Mouse (Mus musculus) MEL (cell line): ENCODE measurements around the gene Irgm1. TPM values are rescaled to one million over a fixed set of nuclear protein-coding genes. Genes with fewer than 3 reads are reported as not detected.

Experiments used
- DNase-seq: peaks from one replicate; pipeline ENCODE4 v3.0.0; 2011; ENCODE audit warnings: low read depth, low spot score
- H3K27ac ChIP-seq: 2 replicates; pipeline ENCODE4 v1.5.1; 2012; ENCODE audit warnings: low read depth, mild to moderate bottlenecking, control low read depth, low read length, moderate library complexity; ENCODE audit not compliant: control insufficient read depth
- H3K27me3 ChIP-seq, 2 experiments: fragments of 150-350 bp in 1 of 2; sonication (generic) in 1 of 2; 2 replicates each; pipeline ENCODE4 v1.6.1; 2012; ENCODE audit warnings: low read length in 2 of 2, mild to moderate bottlenecking in 2 of 2, improper control_type of control experiment in 1 of 2, moderate library complexity in 1 of 2; ENCODE audit not compliant: insufficient read depth in 2 of 2, control insufficient read depth in 1 of 2
- H3K36me3 ChIP-seq, 2 experiments: 2 replicates each; pipeline ENCODE4 v1.6.1; 2012 to 2014; ENCODE audit warnings: low read length in 2 of 2, improper control_type of control experiment in 1 of 2, inconsistent platforms in 1 of 2, mild to moderate bottlenecking in 1 of 2; ENCODE audit not compliant: insufficient read depth in 2 of 2, control insufficient read depth in 1 of 2
- H3K4me1 ChIP-seq, 2 experiments: fragments of 150-350 bp in 1 of 2; sonication (generic) in 1 of 2; 2 replicates each; pipeline ENCODE4 v1.6.1; 2012; ENCODE audit warnings: low read length in 2 of 2, improper control_type of control experiment in 1 of 2, mild to moderate bottlenecking in 1 of 2; ENCODE audit not compliant: insufficient read depth in 2 of 2, control insufficient read depth in 1 of 2
- H3K4me3 ChIP-seq, 2 experiments: fragments of 150-350 bp in 1 of 2; sonication (generic) in 1 of 2; 2 replicates each; pipeline ENCODE4 v1.5.1; 2012; ENCODE audit warnings: low read depth in 2 of 2, low read length in 2 of 2, mild to moderate bottlenecking in 2 of 2, moderate library complexity in 2 of 2, control low read depth in 1 of 2, improper control_type of control experiment in 1 of 2; ENCODE audit not compliant: control insufficient read depth in 1 of 2, insufficient read depth in 1 of 2
- H3K79me2 ChIP-seq: 2 replicates; pipeline ENCODE4 v1.6.1; 2012; ENCODE audit warnings: mild to moderate bottlenecking, low read length, moderate library complexity; ENCODE audit not compliant: control insufficient read depth, poor library complexity, insufficient read depth
- H3K9ac ChIP-seq: 2 replicates; pipeline ENCODE4 v1.6.1; 2012; ENCODE audit warnings: low read depth, mild to moderate bottlenecking, control low read depth, low read length, moderate library complexity; ENCODE audit not compliant: control insufficient read depth, poor library complexity, severe bottlenecking
- H3K9me3 ChIP-seq: fragments of 150-350 bp; sonication (generic); replicated peaks from 2 replicates; pipeline ENCODE4 v1.6.1; 2012; ENCODE audit warnings: mild to moderate bottlenecking, low read length, improper control_type of control experiment, moderate library complexity; ENCODE audit not compliant: insufficient read depth
- CHD1 ChIP-seq: IDR thresholded peaks from 2 replicates; pipeline ENCODE4 v1.6.1; 2012; ENCODE audit warnings: low read depth, mild to moderate bottlenecking, inconsistent platforms, low read length, improper control_type of control experiment
- CHD2 ChIP-seq: IDR thresholded peaks from 2 replicates; pipeline ENCODE4 v1.6.1; 2011; ENCODE audit warnings: low read length, improper control_type of control experiment
- CTCF ChIP-seq, 3 experiments: IDR thresholded peaks in 2 of 3; conservative IDR thresholded peaks in 1 of 3; 2 replicates each; pipeline ENCODE4 v1.5.1; 2011 to 2012; ENCODE audit warnings: low read length in 3 of 3, low read depth in 2 of 3, mild to moderate bottlenecking in 2 of 3, improper control_type of control experiment in 1 of 3, inconsistent platforms in 1 of 3, mixed read lengths in 1 of 3, moderate library complexity in 1 of 3; ENCODE audit not compliant: control insufficient read depth in 1 of 3, insufficient read depth in 1 of 3, poor library complexity in 1 of 3, severe bottlenecking in 1 of 3
- E2F4 ChIP-seq: IDR thresholded peaks from 2 replicates; pipeline ENCODE4 v1.6.1; 2011; ENCODE audit warnings: low read depth, low read length, improper control_type of control experiment, borderline replicate concordance
- ELF1 ChIP-seq: IDR thresholded peaks from 2 replicates; pipeline ENCODE4 v1.6.1; 2014; ENCODE audit warnings: low read depth, mild to moderate bottlenecking, inconsistent platforms, low read length, improper control_type of control experiment, moderate library complexity
- EP300 ChIP-seq, 2 experiments: IDR thresholded peaks; 2 replicates each; pipeline ENCODE4 v1.6.1; 2011; ENCODE audit warnings: improper control_type of control experiment in 2 of 2, low read length in 2 of 2, low read depth in 1 of 2, mild to moderate bottlenecking in 1 of 2
- ETS1 ChIP-seq: IDR thresholded peaks from 2 replicates; pipeline ENCODE4 v1.6.1; 2012; ENCODE audit warnings: low read depth, mild to moderate bottlenecking, inconsistent platforms, low read length, improper control_type of control experiment, moderate library complexity
- GABPA ChIP-seq: IDR thresholded peaks from 2 replicates; pipeline ENCODE4 v1.6.1; 2012; ENCODE audit warnings: low read depth, mild to moderate bottlenecking, inconsistent platforms, low read length, improper control_type of control experiment, moderate library complexity
- MAFK ChIP-seq: IDR thresholded peaks from 2 replicates; pipeline ENCODE4 v1.6.1; 2011; ENCODE audit warnings: low read depth, mild to moderate bottlenecking, low read length, improper control_type of control experiment, borderline replicate concordance
- MEF2A ChIP-seq: IDR thresholded peaks from 2 replicates; pipeline ENCODE4 v1.6.1; 2014; ENCODE audit warnings: low read depth, mild to moderate bottlenecking, inconsistent platforms, low read length, improper control_type of control experiment; ENCODE audit not compliant: poor library complexity, insufficient replicate concordance, severe bottlenecking; ENCODE audit errors: extremely low read depth
- MXI1 ChIP-seq: IDR thresholded peaks from 2 replicates; pipeline ENCODE4 v1.6.1; 2011; ENCODE audit warnings: mild to moderate bottlenecking, low read depth, low read length, improper control_type of control experiment
- MYB ChIP-seq: IDR thresholded peaks from 2 replicates; pipeline ENCODE4 v1.6.1; 2011; ENCODE audit warnings: mild to moderate bottlenecking, low read depth, low read length, improper control_type of control experiment
- MYC ChIP-seq: IDR thresholded peaks from 2 replicates; pipeline ENCODE4 v1.6.1; 2011; ENCODE audit warnings: low read depth, mild to moderate bottlenecking, low read length, improper control_type of control experiment, moderate library complexity
- NELFE ChIP-seq: IDR thresholded peaks from 2 replicates; pipeline ENCODE4 v1.6.1; 2011; ENCODE audit warnings: low read depth, low read length, improper control_type of control experiment
- POLR2A ChIP-seq, 2 experiments: IDR thresholded peaks; 2 replicates each; pipeline ENCODE4 v1.6.1; 2011 to 2012; ENCODE audit warnings: low read length in 2 of 2, mild to moderate bottlenecking in 2 of 2, control low read depth in 1 of 2, improper control_type of control experiment in 1 of 2, low read depth in 1 of 2, moderate library complexity in 1 of 2; ENCODE audit not compliant: control insufficient read depth in 1 of 2, insufficient read depth in 1 of 2, poor library complexity in 1 of 2
- POLR2AphosphoS2 ChIP-seq: IDR thresholded peaks from 2 replicates; pipeline ENCODE4 v1.6.1; 2011; ENCODE audit warnings: low read length, improper control_type of control experiment
- RAD21 ChIP-seq: IDR thresholded peaks from 2 replicates; pipeline ENCODE4 v1.6.1; 2011; ENCODE audit warnings: mild to moderate bottlenecking, low read depth, low read length, improper control_type of control experiment
- TAL1 ChIP-seq: IDR thresholded peaks from 2 replicates; pipeline ENCODE4 v1.6.1; 2012; ENCODE audit warnings: mild to moderate bottlenecking, inconsistent platforms, low read length, moderate library complexity, mixed read lengths
- TBP ChIP-seq: IDR thresholded peaks from 2 replicates; pipeline ENCODE4 v1.8.0; 2011; ENCODE audit warnings: low read depth, low read length, improper control_type of control experiment
- TCF12 ChIP-seq: IDR thresholded peaks from 2 replicates; pipeline ENCODE4 v1.6.1; 2014; ENCODE audit warnings: low read depth, mild to moderate bottlenecking, inconsistent platforms, low read length, improper control_type of control experiment, moderate library complexity
- UBTF ChIP-seq: IDR thresholded peaks from 2 replicates; pipeline ENCODE4 v1.6.1; 2012; ENCODE audit warnings: low read depth, mild to moderate bottlenecking, inconsistent platforms, low read length, improper control_type of control experiment, moderate library complexity, borderline replicate concordance; ENCODE audit not compliant: insufficient read depth
- USF1 ChIP-seq: IDR thresholded peaks from 2 replicates; pipeline ENCODE4 v1.6.1; 2014; ENCODE audit warnings: low read depth, mild to moderate bottlenecking, inconsistent platforms, low read length, improper control_type of control experiment, moderate library complexity
- USF2 ChIP-seq, 2 experiments: IDR thresholded peaks; 2 replicates each; pipeline ENCODE4 v1.6.1; 2011 to 2012; ENCODE audit warnings: improper control_type of control experiment in 2 of 2, low read length in 2 of 2, borderline replicate concordance in 1 of 2, inconsistent platforms in 1 of 2, low read depth in 1 of 2, mild to moderate bottlenecking in 1 of 2; ENCODE audit not compliant: insufficient read depth in 1 of 2
- ZC3H11A ChIP-seq: IDR thresholded peaks from 2 replicates; pipeline ENCODE4 v1.6.1; 2012; ENCODE audit warnings: low read depth, mild to moderate bottlenecking, inconsistent platforms, low read length, improper control_type of control experiment
- ZKSCAN1 ChIP-seq: IDR thresholded peaks from 2 replicates; pipeline ENCODE4 v1.6.1; 2012; ENCODE audit warnings: low read depth, mild to moderate bottlenecking, inconsistent platforms, low read length, improper control_type of control experiment, moderate library complexity
- ZMIZ1 ChIP-seq: IDR thresholded peaks from 2 replicates; pipeline ENCODE4 v1.6.1; 2012; ENCODE audit warnings: low read depth, mild to moderate bottlenecking, inconsistent platforms, low read length, improper control_type of control experiment, moderate library complexity
- ZNF384 ChIP-seq: IDR thresholded peaks from 2 replicates; pipeline ENCODE4 v1.6.1; 2012; ENCODE audit warnings: low read depth, mild to moderate bottlenecking, inconsistent platforms, low read length, improper control_type of control experiment
- polyA plus RNA-seq, 2 experiments: library from polyadenylated mRNA; stranded (reverse) in 1 of 2; unstranded in 1 of 2; fragments of >175 nt in 1 of 2; fragments of >200 nt in 1 of 2; gene quantifications; 2 replicates each; pipeline versions ENCODE4 v1.2.1 to v1.2.4; 2012; ENCODE audit warnings: low replicate concordance in 2 of 2, low read depth in 1 of 2; ENCODE audit not compliant: insufficient read length in 2 of 2, insufficient read depth in 1 of 2, missing spikeins in 1 of 2
- total RNA-seq: library from RNA; depleted of rRNA; stranded (reverse); fragments of 300-350 nt; gene quantifications from 2 replicates; pipeline ENCODE4 v1.2.3, GENCODE M21; 2012

Gene Irgm1
- total and polyA plus RNA-seq, 3 experiments: 10.0 to 10.7 TPM; not detected in 1

- TF ChIP-seq MEF2A (no peak), ETS1 (peak; percentile 92), MAFK (no peak), USF2 (IDR thresholded peaks at IDR 0.05; ENCODE audit: borderline replicate concordance in 1 of 2, insufficient read depth in 1 of 2, low read depth in 1 of 2, low read length in 2 of 2) (no peak), GABPA (no peak), UBTF (no peak), POLR2A (IDR thresholded peaks at IDR 0.05; ENCODE audit: control insufficient read depth in 1 of 2, insufficient read depth in 1 of 2, low read depth in 1 of 2, low read length in 2 of 2, poor library complexity in 1 of 2) (peak; percentile 16 to 60; a peak in 1 of 4 replicates), ZMIZ1 (no peak), ELF1 (no peak), NELFE (no peak; the same call in 1 of the 2 replicates)
Measured at GRCm38 (mm10) chr11:48873591-48874290, 2.3 kb upstream of the Irgm1 start (continued).

GRCm38 (mm10) chr11:48872695-48873300 is 1.3 kb upstream of the Irgm1 start:
- Histone ChIP-seq H3K27ac (peak overlapping the region; percentile 95), H3K9ac (peak overlapping the region; percentile 89), H3K36me3 (peaks cover 0 to 23% of the 10 kb centered on the region in 2 experiments; a peak in 2 of 4 replicates), H3K27me3 (no peaks in the 10 kb centered on the region), H3K4me3 (peak overlapping the region; percentile 65 to 86), H3K4me1 (peaks cover 12 to 35% of the 10 kb centered on the region in 2 experiments), H3K79me2 (peaks cover 16% of the 10 kb centered on the region; the same call in 1 of the 2 replicates), H3K9me3 (no peaks in the 10 kb centered on the region)
- peak; percentile 79 for DNase-seq
- TF ChIP-seq ZC3H11A (no peak), TCF12 (no peak), RAD21 (no peak), CTCF (IDR thresholded peaks at IDR 0.05 in 2 of 3, conservative IDR thresholded peaks at IDR 0.05 in 1 of 3; ENCODE audit: control insufficient read depth in 1 of 3, insufficient read depth in 1 of 3, low read depth in 2 of 3, low read length in 3 of 3, poor library complexity in 1 of 3, severe bottlenecking in 1 of 3) (no peak), MEF2A (no peak), EP300 (IDR thresholded peaks at IDR 0.05; ENCODE audit: low read depth in 1 of 2, low read length in 2 of 2) (0 out of 4 replicates have a peak, but pooled peaks of 1 of the 2 experiments have one; percentile 5), E2F4 (no peak), ZNF384 (no peak), USF1 (no peak), CHD1 (no peak), MXI1 (no peak), POLR2AphosphoS2 (no peak), POLR2A (IDR thresholded peaks at IDR 0.05; ENCODE audit: control insufficient read depth in 1 of 2, insufficient read depth in 1 of 2, low read depth in 1 of 2, low read length in 2 of 2, poor library complexity in 1 of 2) (no peak), MYB (no peak), TAL1 (no peak), MYC (0 out of 2 replicates have a peak, but pooled peaks have one; percentile 16), CHD2 (no peak), TBP (peak; percentile 99), ZKSCAN1 (no peak)
